Mouse (Mus musculus) common myeloid progenitor, adult 5-6 weeks (primary cell): ENCODE measurements around the gene 1700088E04Rik. TPM values are rescaled to one million over a fixed set of nuclear protein-coding genes. Genes with fewer than 3 reads are reported as not detected.

ENCODE experiments used
- ATAC-seq: replicated peaks from 2 replicates; pipeline ENCODE4 v1.8.0; 2016; ENCODE audit warnings: low read depth, mild to moderate bottlenecking, moderate TSS enrichment, inconsistent platforms; ENCODE audit not compliant: poor library complexity, severe bottlenecking
- total RNA-seq: library from RNA; stranded (forward); fragments of 200-1000, 187-1606 nt; gene quantifications from 2 replicates; pipeline ENCODE4 v1.2.3, GENCODE M21; 2017

Gene 1700088E04Rik
- total RNA-seq, 1 experiment from 2014 or later, result 0.14 TPM

GRCm38 (mm10) chr15:79134496-79135270 is 6.4 kb downstream of the 1700088E04Rik start:
- no peak for ATAC-seq

DNA sequence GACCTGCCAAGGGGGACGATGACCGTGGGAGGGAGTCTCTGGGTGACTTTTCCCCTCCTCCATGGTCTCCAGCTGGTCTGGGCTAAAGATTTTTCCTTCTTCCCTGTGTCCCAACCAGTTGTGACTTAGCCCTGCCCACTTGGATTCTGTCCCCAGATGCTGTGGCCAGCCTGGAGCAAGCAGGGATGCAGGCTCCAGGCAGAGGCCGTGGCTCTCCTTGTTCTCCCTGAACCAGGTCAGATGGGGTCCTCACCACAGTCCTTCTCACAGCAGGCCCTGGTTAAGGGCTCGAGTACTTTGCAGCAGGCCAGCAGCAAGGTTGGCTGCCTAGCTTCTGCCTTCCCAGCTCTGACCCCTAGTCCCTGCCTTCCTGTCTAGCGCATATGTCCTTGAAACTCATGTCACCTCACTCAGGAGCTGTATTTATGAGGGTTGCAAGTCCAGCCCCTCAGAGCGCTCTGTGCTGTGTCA is 7.8 kb downstream of the 1700088E04Rik start:
- no peak for ATAC-seq

DNA sequence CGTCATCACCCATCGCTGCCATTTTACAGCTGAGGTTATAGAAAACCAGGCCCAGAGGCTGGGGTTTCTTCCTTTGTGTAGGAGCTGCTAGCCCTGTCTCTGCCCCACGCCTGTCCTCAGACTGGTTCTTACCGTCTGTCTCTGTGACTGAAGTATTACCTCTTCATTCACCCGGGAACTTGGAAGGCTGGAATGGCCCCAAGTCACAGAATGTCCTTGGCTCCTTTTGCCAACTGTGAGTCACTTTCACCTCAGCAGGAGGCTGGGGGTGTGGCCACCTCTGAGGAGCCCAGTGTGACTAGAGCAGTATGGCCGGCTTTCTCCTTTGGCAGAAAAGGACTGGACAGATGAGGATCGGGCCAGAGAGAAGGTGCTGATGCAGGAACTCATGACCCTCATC is 9.6 kb downstream of the 1700088E04Rik start:
- no peak for ATAC-seq

DNA sequence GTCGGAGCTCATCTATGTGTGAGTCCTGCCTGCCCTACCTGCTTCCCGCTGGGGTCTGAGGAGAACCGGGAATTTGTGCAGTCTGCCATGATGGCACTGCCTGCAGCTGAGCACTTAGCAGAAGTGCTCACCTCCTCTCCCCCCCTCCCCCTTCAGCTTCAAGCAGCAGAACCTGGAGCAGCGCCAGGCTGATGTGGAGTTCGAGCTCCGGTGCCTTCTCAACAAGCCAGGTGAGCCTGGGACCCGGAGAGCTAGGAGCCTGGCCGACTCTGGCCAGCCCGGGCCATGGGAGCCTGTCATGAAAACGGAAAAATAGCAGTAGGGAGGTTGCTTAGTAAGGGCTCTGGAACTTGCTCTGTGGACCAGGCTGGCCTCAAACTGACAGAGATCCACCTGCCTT is 10.3 kb downstream of the 1700088E04Rik start:
- no peak for ATAC-seq

DNA sequence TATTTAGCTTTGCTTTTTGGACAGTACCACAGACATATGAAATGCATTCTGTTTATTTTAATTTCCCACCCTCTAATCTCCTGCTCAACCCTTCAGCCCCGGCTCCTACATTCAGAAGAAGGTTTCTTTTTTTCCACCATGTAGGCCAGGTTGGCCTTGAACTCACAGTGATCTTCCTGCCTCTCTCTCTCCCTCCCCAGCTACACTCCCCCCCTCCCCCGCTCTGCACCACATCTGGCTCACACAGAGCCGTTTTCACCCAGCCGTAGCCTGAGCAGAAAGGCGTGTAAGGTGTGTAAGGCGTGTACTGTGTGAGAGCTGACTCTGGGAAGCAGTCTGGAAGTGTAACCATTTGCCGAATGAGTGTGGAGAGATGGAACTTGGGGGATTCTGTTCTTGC is 11.7 kb downstream of the 1700088E04Rik start:
- ATAC-seq, result no peak

DNA sequence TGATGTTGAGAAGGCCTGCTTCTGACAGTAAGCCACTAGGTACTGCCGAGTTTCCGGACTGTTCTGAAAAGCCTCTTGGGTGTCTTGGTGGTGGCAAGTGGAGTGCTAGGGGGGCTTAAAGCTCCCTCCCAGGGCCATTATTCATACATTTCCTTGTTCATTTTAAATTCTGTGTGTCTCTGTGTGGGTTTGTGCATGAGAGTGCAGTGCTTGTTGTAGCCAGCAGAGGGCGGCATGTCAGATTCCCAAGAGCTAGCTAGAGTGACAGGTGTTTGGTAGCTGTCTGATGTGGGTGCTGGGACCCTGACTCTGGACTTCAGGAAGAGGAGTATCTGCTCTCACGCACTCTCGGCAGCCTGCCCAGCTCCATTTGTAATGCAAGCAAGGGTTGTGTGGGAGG is 12.8 kb downstream of the 1700088E04Rik start:
- ATAC-seq, result no peak

- ATAC-seq, result no peak
These were observed 14.0 kb downstream of the 1700088E04Rik start for GRCm38 (mm10) chr15:79127101-79127500.

- ATAC-seq, result peak; percentile 61; the same call in 1 of the 2 replicates
These were observed 14.7 kb downstream of the 1700088E04Rik start for GRCm38 (mm10) chr15:79126217-79126932.

DNA sequence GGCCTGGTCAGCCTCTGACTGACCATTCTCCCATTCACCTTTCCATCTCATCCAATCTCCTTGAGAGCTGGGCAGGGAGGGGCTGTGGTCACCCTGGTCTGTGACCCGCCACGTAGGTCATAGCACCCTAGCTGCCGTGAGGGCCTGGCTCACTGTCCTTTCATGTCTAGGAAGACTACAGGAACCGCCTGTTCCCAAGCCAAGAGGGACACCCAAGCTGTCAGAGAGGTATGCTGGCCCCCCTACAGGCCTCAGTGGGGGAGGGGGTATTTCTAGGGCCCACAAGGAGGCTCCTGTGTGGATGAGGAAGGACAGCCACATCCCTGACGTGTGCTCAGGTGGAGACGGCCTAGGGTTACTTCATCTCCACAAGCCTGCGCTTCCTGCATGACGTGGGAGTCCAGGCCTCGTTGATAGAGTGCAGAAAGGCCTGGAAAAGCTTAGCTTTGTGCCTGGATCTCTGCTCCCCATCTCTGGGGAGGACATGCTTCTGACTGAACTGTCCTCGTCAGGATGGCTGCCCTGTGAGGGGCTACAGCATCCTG is 16.6 kb downstream of the 1700088E04Rik start:
- ATAC-seq, result no peak

GRCm38 (mm10) chr15:79123751-79124150 is 17.3 kb downstream of the 1700088E04Rik start:
- no peak for ATAC-seq

DNA sequence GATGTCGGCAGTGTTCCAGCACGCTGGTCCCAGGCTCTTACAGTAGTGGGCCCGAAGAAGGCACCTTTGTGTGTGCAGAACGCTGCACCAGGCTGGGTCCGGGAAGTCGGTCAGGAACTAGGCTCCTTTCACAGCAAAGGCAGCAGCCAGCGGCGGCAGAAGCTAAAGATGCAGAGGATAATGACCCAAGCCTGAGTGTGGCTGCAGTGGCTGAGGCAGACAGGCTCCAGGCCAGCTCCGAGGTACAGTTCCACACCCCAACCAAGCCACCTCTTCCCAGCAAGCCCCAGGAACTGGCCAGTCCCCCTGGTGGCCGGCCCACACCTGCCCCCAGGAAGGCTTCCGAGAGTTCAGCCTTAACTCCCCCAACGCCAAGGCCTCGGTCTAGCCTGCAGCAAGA is 18.5 kb downstream of the 1700088E04Rik start:
- ATAC-seq, result no peak

GRCm38 (mm10) chr15:79122119-79122518 is 18.9 kb downstream of the 1700088E04Rik start:
- no peak for ATAC-seq

- ATAC-seq, result no peak
These were observed 21.6 kb downstream of the 1700088E04Rik start for GRCm38 (mm10) chr15:79119491-79119890.

- no peak for ATAC-seq
These were observed 25.8 kb downstream of the 1700088E04Rik start for GRCm38 (mm10) chr15:79115276-79115675.

DNA sequence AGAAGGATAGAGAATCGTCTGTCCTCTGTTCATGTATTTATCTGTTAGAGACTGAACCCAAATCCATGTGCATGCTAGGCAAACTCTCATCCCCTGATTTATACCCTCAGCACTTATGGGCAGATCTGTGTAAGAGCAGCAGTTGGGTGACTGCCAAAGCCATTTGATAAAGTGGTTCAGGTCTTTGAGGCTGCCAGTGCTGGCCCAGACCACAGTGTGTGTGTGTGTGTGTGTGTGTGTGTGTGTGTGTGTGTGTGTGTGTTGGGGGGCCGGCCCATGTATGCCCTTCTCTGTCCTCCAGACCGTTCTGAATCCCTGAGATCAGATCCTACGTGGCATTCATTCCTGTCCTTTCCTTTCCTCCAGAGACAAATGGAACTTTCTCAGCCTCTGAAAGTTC is 29.3 kb downstream of the 1700088E04Rik start:
- no peak for ATAC-seq

DNA sequence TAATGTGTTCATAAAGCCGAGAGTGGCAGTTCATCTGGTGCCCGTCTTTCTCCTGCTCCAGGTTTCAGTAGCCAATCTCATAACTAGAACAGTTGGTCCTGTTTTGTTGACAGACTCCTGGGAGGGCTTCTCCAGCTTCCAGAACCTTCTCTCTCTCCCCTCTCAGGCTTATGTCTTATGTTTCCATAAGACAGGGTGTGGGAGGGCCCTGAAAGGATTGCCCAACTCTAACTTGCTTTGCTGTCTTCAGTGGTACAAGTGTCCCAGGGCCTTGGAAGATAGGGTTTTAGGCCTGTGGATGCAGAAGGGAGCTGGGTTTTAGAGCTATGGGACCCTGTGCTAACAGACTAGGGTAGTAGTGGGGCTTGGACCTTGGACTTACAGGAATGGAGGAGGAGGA is 30.5 kb downstream of the 1700088E04Rik start:
- no peak for ATAC-seq

DNA sequence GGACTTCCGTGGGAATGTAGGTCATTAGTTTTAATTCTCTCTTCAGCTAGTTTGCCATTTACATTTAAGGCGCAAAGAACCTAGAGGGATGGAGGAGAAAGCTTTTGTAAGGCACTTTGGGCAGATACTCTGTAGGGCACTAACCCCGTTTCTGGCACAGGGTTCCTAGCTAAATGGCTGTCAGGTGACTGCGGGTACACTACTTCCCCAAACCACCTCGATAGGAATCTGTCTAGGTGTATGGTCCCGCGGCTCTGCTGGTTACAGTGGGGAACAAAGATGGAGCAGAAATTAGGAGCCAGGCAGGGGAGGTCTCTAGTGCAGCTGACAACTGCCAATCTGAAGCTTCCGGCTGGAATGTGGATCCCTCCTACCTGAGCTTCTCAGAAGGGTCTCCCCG is 31.0 kb downstream of the 1700088E04Rik start:
- no peak for ATAC-seq

- peak; percentile 43 for ATAC-seq
These were observed 31.6 kb downstream of the 1700088E04Rik start for GRCm38 (mm10) chr15:79109321-79109934.

DNA sequence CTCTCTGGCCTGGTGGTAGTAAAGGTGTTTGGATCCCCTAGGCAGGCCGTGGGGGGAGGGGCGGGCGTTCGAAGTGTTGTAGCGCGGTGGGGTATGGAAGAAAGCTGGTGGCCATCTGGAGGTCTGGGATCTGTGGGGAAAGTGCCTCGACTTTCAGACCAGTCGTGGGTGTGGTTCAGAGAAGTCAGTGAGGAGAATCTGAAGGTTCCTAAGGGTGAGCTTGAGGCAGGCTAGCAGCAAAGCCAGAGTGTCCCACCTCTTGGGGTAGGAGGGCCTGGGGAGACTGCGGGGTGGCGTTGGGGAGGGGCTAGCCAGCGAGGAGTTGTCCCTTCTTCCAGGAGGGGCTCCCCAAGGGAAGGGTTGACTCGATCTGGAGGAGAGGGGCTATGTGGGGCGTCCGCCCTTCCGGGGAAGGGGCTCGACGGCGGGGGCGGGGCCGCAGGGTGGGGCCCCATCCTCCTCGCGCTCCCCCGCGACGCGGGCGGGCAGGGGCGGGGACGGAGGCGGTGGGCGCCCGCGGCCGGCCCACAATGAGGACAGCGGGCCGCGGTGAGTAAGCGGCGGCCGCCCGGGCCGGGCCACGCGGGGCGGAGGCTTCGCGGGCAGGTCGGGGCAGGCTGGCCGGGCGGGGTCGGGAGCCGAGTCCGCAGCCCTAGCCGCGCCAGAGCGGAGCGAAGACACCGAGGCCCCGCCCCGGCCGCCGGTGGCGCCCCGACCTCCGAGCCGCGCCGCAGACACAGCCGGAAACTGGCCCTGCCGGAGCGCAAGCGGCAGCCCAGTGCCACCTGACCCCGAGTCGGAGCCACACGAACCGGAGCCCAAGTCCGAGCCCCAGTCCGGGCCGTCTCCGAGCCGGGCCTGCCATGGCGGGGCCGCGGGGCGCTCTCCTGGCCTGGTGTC is 32.4 kb downstream of the 1700088E04Rik start, which contains the start of gene Micall1:
Gene Micall1 (plus strand): TSS at position 478 of the 900 bp plus-strand sequence.
- no peak; the same call in 1 of the 2 replicates for ATAC-seq
